Mouse (Mus musculus): ENCODE data around the gene Trim45.
A peak's percentile ranks its signal among the peaks of the same experiment; 100 is the strongest.

Gene Trim45

GRCm38 (mm10) chr3:100931332-100932076 lies 9.5 kb downstream of the Trim45 start:
- ATAC-seq (ENCODE audit: low TSS enrichment): no peak

DNA sequence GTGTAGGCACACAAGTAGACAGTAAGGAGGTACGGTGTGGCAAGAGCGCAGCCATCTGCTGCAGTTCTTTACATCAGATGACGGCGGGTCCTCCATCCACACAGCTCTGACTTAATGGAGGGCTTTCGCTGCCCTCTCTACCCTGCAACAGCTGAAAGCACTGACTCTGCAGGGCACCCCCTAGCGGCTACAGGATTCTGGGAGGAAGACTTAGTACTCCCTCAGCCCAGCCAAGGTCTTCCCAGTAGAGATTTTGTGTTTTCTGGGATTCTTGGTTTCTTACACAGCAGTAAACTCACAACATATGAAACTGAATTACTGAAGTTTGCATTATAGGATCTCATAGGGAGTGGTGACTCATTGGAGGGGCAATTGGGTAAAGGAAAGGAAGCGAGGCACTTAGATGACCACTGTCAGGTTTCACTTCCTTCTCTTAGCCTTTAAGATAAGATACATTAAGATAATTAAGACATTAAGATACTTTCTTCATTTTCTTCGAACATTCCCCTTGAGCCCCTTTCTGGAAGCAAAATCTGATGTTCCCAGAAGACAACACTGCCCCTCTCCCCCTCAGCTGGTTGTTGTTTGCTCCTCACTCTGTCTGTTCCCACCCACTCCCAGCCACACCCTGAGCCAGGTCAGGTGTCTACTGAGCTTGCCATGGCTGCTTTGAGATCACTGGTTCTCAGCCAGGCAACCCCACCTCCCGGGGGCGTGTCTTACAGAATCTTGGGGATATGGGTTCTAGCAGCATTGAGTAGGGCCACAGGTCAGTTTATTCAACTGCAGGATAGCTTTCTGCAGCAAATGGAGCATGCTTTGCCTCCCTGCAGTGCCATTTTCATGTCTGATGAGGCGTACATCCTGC lies 10.3 kb downstream of the Trim45 start:
- ATAC-seq (ENCODE audit: low TSS enrichment): no peak

- no peak for ATAC-seq (ENCODE audit: low TSS enrichment)
Observed at GRCm38 (mm10) chr3:100935521-100935920, 13.5 kb downstream of the Trim45 start.

- no peak for ATAC-seq (ENCODE audit: low TSS enrichment)
Observed at GRCm38 (mm10) chr3:100936201-100936600, 14.2 kb downstream of the Trim45 start.

DNA sequence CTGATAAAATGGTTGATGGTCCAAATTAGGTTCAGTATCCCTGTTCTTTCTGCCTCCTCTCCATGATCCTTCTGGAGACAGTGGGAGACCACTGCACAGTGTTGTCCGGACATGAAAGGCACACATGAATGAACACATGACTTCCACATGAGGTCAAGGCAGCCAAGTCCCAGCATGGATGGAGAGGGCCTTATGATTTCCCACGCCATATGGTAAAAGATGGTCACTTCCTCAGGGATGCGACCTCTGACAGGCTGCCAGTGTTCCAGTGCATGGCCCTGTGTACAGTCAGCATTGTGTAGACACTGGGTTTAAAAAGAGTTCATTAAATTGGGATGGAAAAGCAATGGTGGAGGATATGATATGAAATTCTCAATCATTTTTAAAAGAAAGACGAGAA lies 16.2 kb downstream of the Trim45 start:
- ATAC-seq (ENCODE audit: low TSS enrichment): no peak

GRCm38 (mm10) chr3:100940496-100941037 lies 18.6 kb downstream of the Trim45 start:
- peak; percentile 34; the same call in 1 of the 2 replicates for ATAC-seq (ENCODE audit: low TSS enrichment)

GRCm38 (mm10) chr3:100947286-100947685 lies 25.3 kb downstream of the Trim45 start:
- ATAC-seq (ENCODE audit: low TSS enrichment): no peak

- ATAC-seq (ENCODE audit: low TSS enrichment): peak; percentile 44; the same call in 1 of the 2 replicates
Observed at GRCm38 (mm10) chr3:100951531-100951930, 29.5 kb downstream of the Trim45 start.

DNA sequence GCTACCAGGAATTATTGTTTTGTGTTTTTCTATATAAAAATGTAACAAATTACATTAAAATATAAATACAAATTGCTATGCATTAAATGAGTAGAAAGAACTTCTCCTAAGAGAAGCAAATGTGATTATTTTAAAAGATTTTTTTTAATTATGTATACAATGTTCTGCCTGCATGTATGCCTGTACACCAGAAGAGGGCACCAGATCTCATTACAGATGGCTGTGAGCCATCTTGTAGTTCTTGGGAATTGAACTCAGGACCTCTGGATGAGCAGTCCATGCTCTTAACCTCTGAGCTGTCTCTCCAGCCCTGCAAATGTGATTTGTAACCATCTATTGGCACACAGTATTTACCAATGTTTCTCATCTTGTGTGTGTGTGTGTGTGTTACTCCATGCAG lies 32.6 kb downstream of the Trim45 start:
- no peak for ATAC-seq (ENCODE audit: low TSS enrichment)

DNA sequence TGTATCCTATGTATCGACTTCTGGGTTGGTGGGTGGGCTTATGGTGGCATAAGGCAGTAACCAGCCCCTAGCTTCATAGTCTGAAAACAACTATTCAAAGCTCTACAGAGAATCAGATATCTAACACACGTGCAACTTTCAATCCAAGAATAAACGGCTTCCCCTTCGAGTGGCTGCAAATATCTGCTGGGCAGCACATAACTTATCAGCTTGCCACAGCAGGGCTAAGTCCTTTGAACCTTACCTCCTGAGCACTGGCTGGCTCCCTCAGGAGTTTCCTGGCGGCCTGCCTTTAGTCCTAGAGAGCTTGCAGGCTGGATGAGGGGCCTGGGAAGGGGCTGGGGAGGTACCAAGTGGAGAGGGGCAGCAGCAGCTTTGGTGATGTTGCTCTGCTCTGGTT lies 39.0 kb downstream of the Trim45 start:
- ATAC-seq (ENCODE audit: low TSS enrichment): no peak

DNA sequence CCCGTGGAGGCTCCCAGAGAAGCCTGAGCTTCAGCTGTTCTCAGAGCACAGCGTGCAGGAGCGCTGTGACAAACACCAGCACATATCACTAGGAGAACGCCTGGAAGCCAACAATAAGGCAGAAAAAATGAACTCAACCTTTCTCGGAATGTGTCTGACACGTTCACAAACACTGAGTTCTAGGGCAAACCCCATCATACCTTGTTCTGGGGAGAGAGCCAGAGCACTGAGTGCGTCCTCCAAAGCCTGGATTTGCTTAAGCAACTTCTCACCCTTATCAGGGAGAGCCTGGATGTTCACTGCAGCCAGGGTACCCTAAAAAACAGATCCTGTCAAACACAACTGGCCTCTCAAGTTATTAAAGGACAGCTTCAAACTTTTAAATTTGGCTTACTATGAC lies 39.5 kb downstream of the Trim45 start:
- ATAC-seq (ENCODE audit: low TSS enrichment): no peak

DNA sequence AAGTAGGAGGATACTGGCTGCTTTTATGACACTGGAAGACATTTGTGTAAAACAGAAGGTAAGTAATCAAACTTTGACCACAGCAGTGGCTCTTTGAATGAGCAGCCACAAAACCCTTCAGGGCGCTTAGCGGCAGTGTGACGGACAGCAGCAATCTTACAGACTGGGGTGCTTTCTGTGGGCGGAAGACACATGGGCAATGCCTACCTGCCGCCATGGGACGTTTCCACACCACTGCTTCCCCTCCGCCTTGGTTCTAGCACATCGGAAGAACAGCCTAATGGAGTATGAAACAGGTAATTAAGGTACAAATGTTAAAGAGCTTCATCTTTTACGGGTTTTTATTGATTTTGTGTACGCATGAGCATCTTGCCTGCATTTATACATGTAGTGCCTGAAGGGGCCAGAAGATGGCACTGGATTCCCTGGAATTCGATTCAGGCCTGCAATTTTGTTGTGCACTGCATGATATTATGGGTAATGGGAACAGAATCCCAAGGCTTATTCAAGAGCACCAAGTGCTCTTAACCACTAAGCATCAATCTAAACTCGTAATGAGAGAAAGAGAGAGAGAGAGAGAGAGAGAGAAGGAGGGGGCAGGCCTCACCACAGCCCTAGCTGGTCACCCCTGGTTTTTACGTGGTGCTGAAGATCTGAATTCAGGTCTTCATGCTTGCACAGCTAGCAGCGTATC lies 42.0 kb downstream of the Trim45 start:
- ATAC-seq (ENCODE audit: low TSS enrichment): peak; percentile 88

- ATAC-seq (ENCODE audit: low TSS enrichment): peak; percentile 99
Observed at GRCm38 (mm10) chr3:100969176-100969917, 47.3 kb downstream of the Trim45 start, which contains the start of gene Ttf2. Gene Ttf2 (minus strand): TSS chr3:100969663.

DNA sequence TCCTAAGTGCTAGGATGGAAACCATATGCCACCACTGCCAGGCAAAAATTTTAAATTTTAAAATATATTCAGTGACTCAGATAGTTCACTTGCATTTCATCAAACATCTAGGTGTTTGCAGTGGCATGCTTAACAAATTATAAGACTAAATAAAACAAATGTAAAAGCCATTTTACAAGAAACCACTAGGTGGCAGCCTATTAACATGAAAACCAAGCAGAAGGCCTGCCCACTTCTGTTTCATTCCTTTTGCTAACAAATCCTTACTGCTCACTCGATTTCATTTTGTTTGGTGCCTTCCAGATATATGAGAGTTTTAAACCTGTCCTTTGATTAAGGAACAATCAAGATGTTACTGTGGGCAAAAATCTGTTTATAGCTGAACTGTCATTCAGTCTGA lies 51.9 kb downstream of the Trim45 start:
- ATAC-seq (ENCODE audit: low TSS enrichment): peak; percentile 60; the same call in 1 of the 2 replicates

DNA sequence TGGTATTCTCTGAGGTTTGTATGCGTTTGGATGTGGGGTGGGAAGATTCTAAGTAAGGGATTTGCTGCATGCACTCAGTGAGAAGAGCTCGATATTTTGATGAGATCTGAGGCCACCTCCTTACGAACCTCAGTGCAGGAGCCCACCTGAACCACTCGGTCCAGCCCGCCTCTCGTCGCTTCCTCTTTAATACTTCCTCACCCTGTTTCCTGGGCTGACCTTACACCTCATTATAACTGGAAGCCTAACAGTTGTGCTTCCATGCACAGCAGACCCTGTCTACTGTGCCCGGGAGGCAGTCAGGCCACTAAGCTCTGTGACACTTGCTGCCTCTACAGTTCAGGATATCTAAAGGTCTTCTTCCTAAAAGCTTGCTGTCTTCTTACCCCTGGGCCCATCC lies 57.3 kb downstream of the Trim45 start:
- no peak for ATAC-seq (ENCODE audit: low TSS enrichment)

Data from frontal cortex, adult (tissue).